Mouse (Mus musculus) kidney, adult 2 months (tissue): ENCODE results near the gene Psen2. TPM values are rescaled to one million over a fixed set of nuclear protein-coding genes. Genes with fewer than 3 reads are reported as not detected.

Experiments
- DNase-seq: peaks from one replicate; pipeline ENCODE4 v3.0.0; 2021
- H3K27ac ChIP-seq: fragments of 200-500 bp; 2 replicates; pipeline ENCODE4 v1.5.1; 2012; ENCODE audit warnings: low read depth, low read length, control low read depth, inconsistent platforms; ENCODE audit not compliant: insufficient read depth
- H3K27me3 ChIP-seq: fragments of 200-500 bp; replicated peaks from 2 replicates; pipeline ENCODE4 v1.6.1; 2012; ENCODE audit warnings: mild to moderate bottlenecking, moderate library complexity, low read length, inconsistent platforms; ENCODE audit not compliant: control insufficient read depth, insufficient read depth
- H3K36me3 ChIP-seq: fragments of 200-500 bp; 2 replicates; pipeline ENCODE4 v1.6.1; 2012; ENCODE audit warnings: mild to moderate bottlenecking, moderate library complexity, low read length, inconsistent platforms; ENCODE audit not compliant: control insufficient read depth, insufficient read depth
- H3K4me1 ChIP-seq: fragments of 200-500 bp; 2 replicates; pipeline ENCODE4 v1.6.1; 2011; ENCODE audit warnings: low read length; ENCODE audit not compliant: control insufficient read depth, insufficient read depth
- H3K4me3 ChIP-seq: fragments of 200-500 bp; 2 replicates; pipeline ENCODE4 v1.5.1; 2011; ENCODE audit warnings: mild to moderate bottlenecking, low read depth, low read length, control low read depth; ENCODE audit not compliant: insufficient read depth
- CTCF ChIP-seq: fragments of 200-500 bp; conservative IDR thresholded peaks from 2 replicates; pipeline ENCODE4 v1.5.1; 2011; ENCODE audit warnings: low read depth, mild to moderate bottlenecking, control low read depth, low read length, moderate library complexity, mixed read lengths; ENCODE audit not compliant: insufficient read depth, insufficient read length
- POLR2A ChIP-seq: fragments of 200-500 bp; IDR thresholded peaks from one replicate; pipeline ENCODE4 v1.6.1; 2011; ENCODE audit warnings: low read depth, low read length, control low read depth
- whole genome bisulfite sequencing: fragments of 180-500 bp; shearing (Covaris S2); methylation state at CpG from one replicate; pipeline ENCODE4 v1.1.7; 2018; 5-methylcytosine and 5-hydroxymethylcytosine counted together
- polyA plus RNA-seq: library from polyadenylated mRNA; depleted of rRNA; stranded (reverse); fragments of >200 nt; gene quantifications from 2 replicates; pipeline ENCODE4 v1.2.3, GENCODE M21; 2012; rRNA removed

Psen2 gene
- 41.3 and 44.6 TPM in 2 replicates for polyA plus RNA-seq

DNA sequence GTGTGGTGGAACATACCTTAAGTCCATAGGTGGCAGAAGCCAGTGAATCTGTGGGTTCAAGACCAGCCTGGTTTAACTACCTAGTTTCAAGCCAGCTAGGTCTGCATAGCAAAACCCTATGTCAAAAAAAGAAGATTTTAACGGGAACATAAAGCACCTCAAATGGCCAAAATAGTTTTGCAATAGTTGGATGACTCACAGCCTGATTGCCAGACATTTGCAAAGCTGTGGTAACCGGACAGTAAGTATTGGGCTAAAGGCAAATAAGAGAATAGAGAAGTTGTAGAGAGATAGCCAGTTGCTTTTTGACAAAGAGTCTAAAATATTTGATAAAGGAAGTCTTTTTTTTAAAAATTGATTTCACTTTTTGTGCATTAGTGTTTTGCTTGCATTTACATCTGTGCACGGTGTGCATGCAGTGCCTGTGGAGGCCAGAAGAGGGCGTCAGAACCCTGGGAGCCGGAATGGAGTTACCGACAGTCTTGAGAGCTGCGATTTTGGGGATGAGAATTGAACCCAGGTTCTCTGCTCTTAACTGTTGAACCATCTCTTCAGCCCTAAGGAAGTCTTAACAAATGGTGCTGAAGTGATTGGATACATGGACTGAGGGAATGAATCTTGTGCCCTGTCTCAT, at the start of gene Psen2:
Gene Psen2 (minus strand): TSS at position 75 of the 634 bp plus-strand sequence.
- DNase-seq = no peak
- Histone ChIP-seq H3K4me3 (no peak within 1 kb of the TSS), H3K27ac (no peak within 1 kb of the TSS), H3K4me1 (peaks cover 3% of the 10 kb centered on the region; the same call in 1 of the 2 replicates), H3K36me3 (no peaks in the 10 kb centered on the region), H3K27me3 (no peaks in the 10 kb centered on the region)
- 40% methylated on average over 7 of the region's 7 CpGs for WGBS
- TF ChIP-seq POLR2A (no peak), CTCF (peak; percentile 64)

DNA sequence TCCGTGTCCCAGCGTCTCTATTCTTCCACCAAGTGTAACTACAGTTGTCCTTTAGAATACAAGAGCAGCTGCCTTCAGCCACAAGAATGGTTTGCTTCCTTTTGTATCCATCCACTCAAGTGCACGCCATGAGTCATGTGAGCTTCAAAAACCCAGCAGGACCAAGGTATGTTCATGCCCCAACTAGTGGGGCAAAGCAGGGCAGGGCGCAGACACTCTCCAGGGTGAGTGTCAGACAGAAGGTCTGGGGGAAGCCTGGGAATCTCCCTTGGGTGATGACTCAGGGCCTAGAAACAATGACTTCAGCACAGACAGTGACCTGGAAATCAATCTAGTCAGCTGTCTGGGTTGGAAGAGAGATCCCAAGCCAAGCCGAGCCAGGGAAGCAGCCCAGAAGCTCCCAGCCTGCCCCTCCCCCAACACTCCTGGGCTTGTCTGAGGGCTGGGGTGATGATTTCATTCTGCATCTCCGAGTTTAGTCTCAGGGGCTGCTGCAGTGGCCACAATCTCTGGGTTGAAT, 49.6 kb upstream of the Psen2 start:
- peak; percentile 68 for DNase-seq
- H3K4me1 ChIP-seq = no peaks in the 10 kb centered on the region
- no peaks in the 10 kb centered on the region for H3K27me3 ChIP-seq
- TF ChIP-seq POLR2A (no peak), CTCF (no peak)
- no peak overlapping the region for H3K27ac ChIP-seq
- WGBS = 55% methylated on average over 6 of the region's 6 CpGs
- no peak overlapping the region for H3K4me3 ChIP-seq
- no peaks in the 10 kb centered on the region for H3K36me3 ChIP-seq

DNA sequence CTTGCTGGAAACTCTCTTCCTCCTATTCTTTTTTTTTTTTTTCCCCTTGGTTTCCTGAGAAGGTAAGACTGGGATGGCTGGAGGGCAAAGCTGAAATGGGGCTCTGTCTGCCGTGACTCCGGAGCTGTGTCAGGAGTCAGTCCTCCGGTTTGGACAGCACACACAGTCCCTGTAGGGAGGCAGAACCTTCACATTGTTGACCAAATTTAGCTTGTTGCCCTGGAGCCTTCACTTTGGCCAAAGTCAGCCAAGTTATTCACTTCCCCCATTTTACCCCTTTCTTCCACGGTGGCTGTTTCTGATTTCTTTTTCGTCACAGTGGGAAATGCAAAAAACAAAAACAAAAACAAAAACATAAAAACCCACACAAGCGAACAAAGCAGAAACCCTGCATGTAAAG, 49.0 kb upstream of the Psen2 start:
- Histone ChIP-seq H3K36me3 (no peaks in the 10 kb centered on the region), H3K27me3 (no peaks in the 10 kb centered on the region), H3K4me3 (no peak overlapping the region), H3K4me1 (no peaks in the 10 kb centered on the region), H3K27ac (no peak overlapping the region)
- TF ChIP-seq CTCF (no peak), POLR2A (no peak)
- DNase-seq = no peak
- 58% methylated on average over 6 of the region's 6 CpGs for WGBS

- 73% methylated on average over 4 of the region's 4 CpGs for WGBS
- Histone ChIP-seq H3K36me3 (no peaks in the 10 kb centered on the region), H3K27me3 (no peaks in the 10 kb centered on the region), H3K27ac (no peak overlapping the region), H3K4me3 (no peak overlapping the region), H3K4me1 (no peaks in the 10 kb centered on the region)
- no peak for DNase-seq
- TF ChIP-seq POLR2A (no peak), CTCF (no peak)
Observed at GRCm38 (mm10) chr1:180308897-180309296, 45.7 kb upstream of the Psen2 start.

DNA sequence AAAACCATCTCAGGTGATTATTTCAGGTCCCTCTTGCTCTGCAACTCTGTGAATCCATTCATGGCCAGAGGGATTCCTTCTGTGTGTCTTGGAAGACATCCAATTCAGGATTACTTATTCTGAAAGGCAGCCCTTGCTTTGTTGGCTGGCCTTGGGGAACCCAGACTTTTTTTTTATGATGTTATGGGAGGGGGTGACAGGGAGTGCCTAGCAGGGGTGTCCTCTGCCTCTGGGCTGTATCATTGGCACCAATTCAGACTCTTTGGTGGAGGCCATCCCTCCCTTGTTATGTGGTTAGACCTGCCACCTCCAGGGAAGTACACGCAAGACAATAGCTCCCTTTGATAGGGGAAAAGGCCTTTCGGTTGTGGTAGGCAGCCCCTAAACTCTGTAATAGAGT, 44.4 kb upstream of the Psen2 start:
- 62% methylated on average over 2 of the region's 2 CpGs for WGBS
- no peak for TF ChIP-seq CTCF
- no peak for TF ChIP-seq POLR2A
- Histone ChIP-seq H3K36me3 (no peaks in the 10 kb centered on the region), H3K4me3 (no peak overlapping the region), H3K4me1 (no peaks in the 10 kb centered on the region; the same call in 1 of the 2 replicates), H3K27me3 (no peaks in the 10 kb centered on the region), H3K27ac (no peak overlapping the region)
- no peak for DNase-seq

DNA sequence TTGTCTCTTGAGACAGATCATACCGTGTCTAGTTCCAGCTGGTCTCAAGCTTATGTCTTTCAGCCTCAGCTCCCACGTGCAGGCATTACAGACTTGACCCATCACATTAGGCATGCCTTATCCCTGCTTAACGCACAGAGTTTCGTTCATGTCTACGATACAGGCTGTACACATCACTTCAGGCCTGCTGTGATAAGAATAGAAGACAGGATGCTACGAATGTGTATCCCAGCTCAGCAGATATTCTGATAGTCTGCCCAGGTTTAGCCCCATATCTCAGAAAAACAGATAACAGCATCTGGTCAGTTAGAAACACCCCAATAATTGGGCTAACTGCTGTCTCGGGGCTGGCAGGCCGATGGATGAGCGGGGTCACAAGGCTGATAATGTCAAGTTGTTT, 43.7 kb upstream of the Psen2 start:
- Histone ChIP-seq H3K36me3 (no peaks in the 10 kb centered on the region), H3K4me1 (no peaks in the 10 kb centered on the region; the same call in 1 of the 2 replicates), H3K27me3 (no peaks in the 10 kb centered on the region), H3K27ac (no peak overlapping the region), H3K4me3 (no peak overlapping the region)
- TF ChIP-seq POLR2A = no peak
- no peak for TF ChIP-seq CTCF
- no peak for DNase-seq
- WGBS = 78% methylated on average over 9 of the region's 9 CpGs

DNA sequence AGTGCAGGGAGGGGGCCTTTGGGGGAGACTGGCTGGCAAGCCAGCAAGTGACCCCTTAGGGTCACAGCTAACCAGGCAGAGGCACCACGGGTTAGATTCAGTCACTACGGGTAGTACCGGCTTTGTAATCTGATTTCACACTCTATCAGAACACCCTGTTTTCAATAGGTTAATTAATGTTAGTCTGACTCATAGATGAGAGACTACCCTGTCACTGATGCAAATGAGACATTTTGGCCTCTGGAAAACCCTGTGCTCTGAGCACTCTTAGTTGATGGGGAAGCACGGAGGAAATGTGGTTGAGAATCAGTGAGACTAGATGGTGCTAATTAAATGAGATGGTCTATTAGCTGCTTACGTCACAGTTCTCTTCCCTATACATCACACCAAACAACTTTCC, 40.4 kb upstream of the Psen2 start:
- WGBS = 76% methylated on average over 5 of the region's 5 CpGs
- DNase-seq = no peak
- H3K27ac ChIP-seq = no peak overlapping the region

More for the DNA sequence above, 40.4 kb upstream of the Psen2 start:
- no peak overlapping the region for H3K4me3 ChIP-seq
- TF ChIP-seq POLR2A (no peak), CTCF (no peak)
- no peaks in the 10 kb centered on the region for H3K27me3 ChIP-seq
- H3K36me3 ChIP-seq = no peaks in the 10 kb centered on the region
- no peaks in the 10 kb centered on the region; the same call in 1 of the 2 replicates for H3K4me1 ChIP-seq
